Mouse (Mus musculus): ENCODE results near the gene Manf. TPM values are rescaled to one million over a fixed set of nuclear protein-coding genes. Genes with fewer than 3 reads are reported as not detected.
A peak's percentile ranks its signal among the peaks of the same experiment; 100 is the strongest.

The Manf gene
- polyA plus RNA-seq, 1 experiment from 2014 or later = 269 TPM

- H3K4me1 ChIP-seq = 0 out of 2 replicates have a peak, but pooled peaks cover 7% of the 10 kb centered on the region
- H3K9me3 ChIP-seq = no peaks in the 10 kb centered on the region
- H3K27me3 ChIP-seq = no peaks in the 10 kb centered on the region
- ATAC-seq (ENCODE audit: borderline replicate concordance, extremely low read depth, low FRiP score, low TSS enrichment) = no peak
- H3K27ac ChIP-seq = no peak overlapping the region; the same call in 1 of the 2 replicates
- H3K36me3 ChIP-seq = no peaks in the 10 kb centered on the region
- H3K9ac ChIP-seq = peak overlapping the region; percentile 48
- peak overlapping the region; percentile 53 for H3K4me2 ChIP-seq
- H3K4me3 ChIP-seq = peak overlapping the region; percentile 98
- 40% methylated on average over 15 of the region's 15 CpGs for WGBS
These were observed 70.6 kb downstream of the Manf start for GRCm38 (mm10) chr9:106821050-106821617.

- no peak for ATAC-seq (ENCODE audit: borderline replicate concordance, extremely low read depth, low FRiP score, low TSS enrichment)
- no peak overlapping the region for H3K4me2 ChIP-seq
These were observed 72.6 kb downstream of the Manf start for GRCm38 (mm10) chr9:106819201-106819600.

GRCm38 (mm10) chr9:106818191-106818590 lies 73.6 kb downstream of the Manf start:
- H3K36me3 ChIP-seq = no peaks in the 10 kb centered on the region
- no peak overlapping the region for H3K4me2 ChIP-seq
- no peak overlapping the region for H3K4me3 ChIP-seq
- 0 out of 2 replicates have a peak, but pooled peaks cover 6% of the 10 kb centered on the region for H3K4me1 ChIP-seq
- no peak overlapping the region for H3K9ac ChIP-seq
- 71% methylated on average over 6 of the region's 6 CpGs for WGBS
- ATAC-seq (ENCODE audit: borderline replicate concordance, extremely low read depth, low FRiP score, low TSS enrichment) = no peak
- no peaks in the 10 kb centered on the region for H3K27me3 ChIP-seq
- H3K9me3 ChIP-seq = no peaks in the 10 kb centered on the region
- no peak overlapping the region for H3K27ac ChIP-seq

More at GRCm38 (mm10) chr9:106819201-106819600, 72.6 kb downstream of the Manf start:
- no peak overlapping the region for H3K9ac ChIP-seq
- H3K9me3 ChIP-seq = no peaks in the 10 kb centered on the region
- H3K27ac ChIP-seq = no peak overlapping the region
- H3K36me3 ChIP-seq = no peaks in the 10 kb centered on the region
- WGBS = 88% methylated on average over 1 of the region's 1 CpGs
- H3K4me1 ChIP-seq = 0 out of 2 replicates have a peak, but pooled peaks cover 7% of the 10 kb centered on the region
- H3K27me3 ChIP-seq = no peaks in the 10 kb centered on the region
- H3K4me3 ChIP-seq = no peak overlapping the region

- Histone ChIP-seq H3K9ac (no peak overlapping the region), H3K4me2 (no peak overlapping the region), H3K27ac (no peak overlapping the region), H3K9me3 (no peaks in the 10 kb centered on the region), H3K4me1 (no peaks in the 10 kb centered on the region), H3K27me3 (no peaks in the 10 kb centered on the region), H3K4me3 (no peak overlapping the region), H3K36me3 (no peaks in the 10 kb centered on the region)
- ATAC-seq (ENCODE audit: borderline replicate concordance, extremely low read depth, low FRiP score, low TSS enrichment) = no peak
- 85% methylated on average over 4 of the region's 4 CpGs for WGBS
These were observed 85.3 kb downstream of the Manf start for GRCm38 (mm10) chr9:106806503-106806902.

- Histone ChIP-seq H3K36me3 (no peaks in the 10 kb centered on the region), H3K9ac (no peak overlapping the region), H3K4me1 (peaks cover 12% of the 10 kb centered on the region), H3K4me3 (no peak overlapping the region), H3K9me3 (no peaks in the 10 kb centered on the region), H3K27me3 (no peaks in the 10 kb centered on the region), H3K27ac (no peak overlapping the region), H3K4me2 (no peak overlapping the region)
- 60% methylated on average over 6 of the region's 6 CpGs for WGBS
- no peak for ATAC-seq (ENCODE audit: borderline replicate concordance, extremely low read depth, low FRiP score, low TSS enrichment)
These were observed 100.9 kb downstream of the Manf start for GRCm38 (mm10) chr9:106790831-106791230.

- H3K9me3 ChIP-seq = no peaks in the 10 kb centered on the region
- H3K27ac ChIP-seq = 0 out of 2 replicates have a peak overlapping the region, but pooled peaks have one; percentile 93
- peak overlapping the region; percentile 97 for H3K9ac ChIP-seq
- H3K4me1 ChIP-seq = peaks cover 12% of the 10 kb centered on the region
- no peaks in the 10 kb centered on the region for H3K27me3 ChIP-seq
- WGBS = 8% methylated on average over 10 of the region's 10 CpGs
- ATAC-seq (ENCODE audit: borderline replicate concordance, extremely low read depth, low FRiP score, low TSS enrichment) = 0 out of 2 replicates have a peak, but pooled peaks have one; percentile 40
- no peaks in the 10 kb centered on the region for H3K36me3 ChIP-seq
- H3K4me3 ChIP-seq = peak overlapping the region; percentile 87
- H3K4me2 ChIP-seq = peak overlapping the region; percentile 79
These were observed 102.4 kb downstream of the Manf start for GRCm38 (mm10) chr9:106789363-106789762.

- Histone ChIP-seq H3K4me3 (peak within 1 kb of the TSS; percentile 87), H3K36me3 (no peaks in the 10 kb centered on the region), H3K4me2 (peak within 1 kb of the TSS; percentile 79), H3K4me1 (peaks cover 12% of the 10 kb centered on the region), H3K9ac (peak within 1 kb of the TSS; percentile 97), H3K27me3 (no peaks in the 10 kb centered on the region), H3K27ac (peak within 1 kb of the TSS; percentile 93), H3K9me3 (no peaks in the 10 kb centered on the region)
- WGBS = under 1% methylated on average over 49 of the region's 49 CpGs
- peak; percentile 87 for ATAC-seq (ENCODE audit: borderline replicate concordance, extremely low read depth, low FRiP score, low TSS enrichment)
These were observed 102.9 kb downstream of the Manf start, which contains the start of gene Rad54l2 for GRCm38 (mm10) chr9:106788812-106789321. Gene Rad54l2, minus strand, starts transcription at chr9:106789194.

Other genes starting within 250 kb of the Manf start
- 0.25 TPM in 1 of 2 replicates, not detected in the other for gene Grm2, start 235.9 kb downstream of the Manf start, polyA plus RNA-seq (2015; fragmentation: Nextera tagmentation; extraction: Ambion mirVana)
- 42.5 and 44.6 TPM in 2 replicates for gene Tex264, start 206.1 kb downstream of the Manf start, polyA plus RNA-seq (2015; fragmentation: Nextera tagmentation; extraction: Ambion mirVana)
- 6.6 and 7.1 TPM in 2 replicates for gene Rad54l2, start 102.8 kb downstream of the Manf start, polyA plus RNA-seq (2015; fragmentation: Nextera tagmentation; extraction: Ambion mirVana)
- gene Dcaf1, start 70.1 kb downstream of the Manf start, polyA plus RNA-seq (2015; fragmentation: Nextera tagmentation; extraction: Ambion mirVana) = 17.4 and 18.4 TPM in 2 replicates
- 10.7 and 11.5 TPM in 2 replicates for gene Rbm15b, start 4.6 kb downstream of the Manf start, polyA plus RNA-seq (2015; fragmentation: Nextera tagmentation; extraction: Ambion mirVana)